Mouse (Mus musculus) liver, embryonic 12.5 days (tissue): ENCODE data around the gene Ndufv2. TPM values are rescaled to one million over a fixed set of nuclear protein-coding genes. Genes with fewer than 3 reads are reported as not detected.

ENCODE experiments used
- ATAC-seq: fragments of 200-750 bp; cut with Nextera tagmentation; 2 replicates; pipeline ENCODE4 v1.8.0; 2017; ENCODE audit warnings: moderate number of reproducible peaks, mild to moderate bottlenecking, moderate library complexity
- H3K27ac ChIP-seq: fragments of 300-500 bp; sonication (generic); 2 replicates; pipeline ENCODE4 v1.5.1; 2016; ENCODE audit warnings: mild to moderate bottlenecking
- H3K27me3 ChIP-seq: fragments of 300-500 bp; sonication (generic); replicated peaks from 2 replicates; pipeline ENCODE4 v1.6.1; 2016; ENCODE audit warnings: mild to moderate bottlenecking, moderate library complexity
- H3K36me3 ChIP-seq: fragments of 300-500 bp; sonication (generic); 2 replicates; pipeline ENCODE4 v1.6.1; 2016; ENCODE audit warnings: mild to moderate bottlenecking, moderate library complexity
- H3K4me1 ChIP-seq: fragments of 300-500 bp; sonication (generic); 2 replicates; pipeline ENCODE4 v1.6.1; 2016
- H3K4me2 ChIP-seq: fragments of 300-500 bp; sonication (generic); 2 replicates; pipeline ENCODE4 v1.6.1; 2016; ENCODE audit warnings: mild to moderate bottlenecking, moderate library complexity
- H3K4me3 ChIP-seq: fragments of 300-500 bp; sonication (generic); 2 replicates; pipeline ENCODE4 v1.5.1; 2016; ENCODE audit warnings: mild to moderate bottlenecking, moderate library complexity
- H3K9ac ChIP-seq: fragments of 300-500 bp; sonication (generic); 2 replicates; pipeline ENCODE4 v1.6.1; 2016; ENCODE audit warnings: mild to moderate bottlenecking, moderate library complexity
- H3K9me3 ChIP-seq: fragments of 300-500 bp; sonication (generic); replicated peaks from 2 replicates; pipeline ENCODE4 v1.6.1; 2016; ENCODE audit warnings: mild to moderate bottlenecking, moderate library complexity
- WGBS: fragments of 180-500 bp; shearing (Covaris S2); methylation state at CpG from one replicate; pipeline ENCODE4 v1.1.7; 2016; ENCODE audit not compliant: insufficient replicate concordance; 5-methylcytosine and 5-hydroxymethylcytosine counted together
- polyA plus RNA-seq: library from polyadenylated mRNA; unstranded; fragments of >200 nt; fragmentation: Nextera tagmentation; extraction: Ambion mirVana; gene quantifications from 2 replicates; pipeline ENCODE4 v1.2.1, GENCODE M21; 2016

Ndufv2 gene
- 234 and 239 TPM in 2 replicates for polyA plus RNA-seq

- WGBS = 2% methylated on average over 59 of the region's 67 CpGs
- Histone ChIP-seq H3K9me3 (no peaks in the 10 kb centered on the region), H3K27me3 (no peaks in the 10 kb centered on the region), H3K36me3 (peaks cover 8% of the 10 kb centered on the region; the same call in 1 of the 2 replicates), H3K4me1 (peaks cover 34% of the 10 kb centered on the region), H3K9ac (peak within 1 kb of the TSS; percentile 94), H3K27ac (peak within 1 kb of the TSS; percentile 92), H3K4me2 (peak within 1 kb of the TSS; percentile 90), H3K4me3 (peak within 1 kb of the TSS; percentile 87)
- ATAC-seq = peak; percentile 99
Measured at GRCm38 (mm10) chr17:66101380-66102330, at the start of gene Ndufv2. Gene Ndufv2 (minus strand): TSS chr17:66101559.

- no peak overlapping the region for H3K4me2 ChIP-seq
- no peaks in the 10 kb centered on the region for H3K27me3 ChIP-seq
- peaks cover 97% of the 10 kb centered on the region for H3K36me3 ChIP-seq
- H3K4me3 ChIP-seq = no peak overlapping the region
- no peak overlapping the region for H3K27ac ChIP-seq
- WGBS = 90% methylated on average over 4 of the region's 4 CpGs
- H3K9ac ChIP-seq = no peak overlapping the region
- peak; percentile 42 for ATAC-seq
- H3K9me3 ChIP-seq = no peaks in the 10 kb centered on the region
- H3K4me1 ChIP-seq = no peaks in the 10 kb centered on the region
Measured at GRCm38 (mm10) chr17:66131212-66131611, 29.9 kb upstream of the Ndufv2 start.

GRCm38 (mm10) chr17:66130371-66130770, 29.0 kb upstream of the Ndufv2 start:
- peaks cover 91% of the 10 kb centered on the region for H3K36me3 ChIP-seq

GRCm38 (mm10) chr17:66125211-66125610, 23.9 kb upstream of the Ndufv2 start:
- WGBS = 58% methylated on average over 5 of the region's 5 CpGs
- H3K9me3 ChIP-seq = no peaks in the 10 kb centered on the region
- H3K4me2 ChIP-seq = peak overlapping the region; percentile 75
- H3K27ac ChIP-seq = peak overlapping the region; percentile 61
- H3K36me3 ChIP-seq = peaks cover 45% of the 10 kb centered on the region
- no peaks in the 10 kb centered on the region for H3K27me3 ChIP-seq
- H3K4me1 ChIP-seq = peaks cover 33% of the 10 kb centered on the region
- no peak for ATAC-seq
- peak overlapping the region; percentile 82; the same call in 1 of the 2 replicates for H3K4me3 ChIP-seq
- H3K9ac ChIP-seq = peak overlapping the region; percentile 82; the same call in 1 of the 2 replicates

More at GRCm38 (mm10) chr17:66130371-66130770, 29.0 kb upstream of the Ndufv2 start:
- 86% methylated on average over 9 of the region's 9 CpGs for WGBS
- no peak overlapping the region for H3K27ac ChIP-seq
- no peaks in the 10 kb centered on the region for H3K27me3 ChIP-seq
- no peak overlapping the region for H3K4me3 ChIP-seq
- H3K9ac ChIP-seq = no peak overlapping the region
- H3K4me1 ChIP-seq = peaks cover 3% of the 10 kb centered on the region
- ATAC-seq = no peak
- no peak overlapping the region for H3K4me2 ChIP-seq
- no peaks in the 10 kb centered on the region for H3K9me3 ChIP-seq

- H3K27ac ChIP-seq = peak overlapping the region; percentile 93
- peak overlapping the region; percentile 82 for H3K9ac ChIP-seq
- H3K4me2 ChIP-seq = peak overlapping the region; percentile 75
- H3K4me3 ChIP-seq = peak overlapping the region; percentile 82
- no peaks in the 10 kb centered on the region for H3K27me3 ChIP-seq
- 1% methylated on average over 20 of the region's 20 CpGs for WGBS
- peaks cover 46% of the 10 kb centered on the region for H3K36me3 ChIP-seq
- ATAC-seq = peak; percentile 16; the same call in 1 of the 2 replicates
- no peaks in the 10 kb centered on the region for H3K9me3 ChIP-seq
- peaks cover 33% of the 10 kb centered on the region for H3K4me1 ChIP-seq
Measured at GRCm38 (mm10) chr17:66123816-66124610, 22.7 kb upstream of the Ndufv2 start.

- Histone ChIP-seq H3K36me3 (peaks cover 46% of the 10 kb centered on the region), H3K27ac (peak within 1 kb of the TSS; percentile 93), H3K9me3 (no peaks in the 10 kb centered on the region), H3K4me1 (peaks cover 33% of the 10 kb centered on the region), H3K9ac (peak within 1 kb of the TSS; percentile 82), H3K4me2 (peak within 1 kb of the TSS; percentile 75), H3K27me3 (no peaks in the 10 kb centered on the region), H3K4me3 (peak within 1 kb of the TSS; percentile 82)
- 5% methylated on average over 45 of the region's 45 CpGs for WGBS
- peak; percentile 86 for ATAC-seq
Measured at GRCm38 (mm10) chr17:66123066-66123815, 21.9 kb upstream of the Ndufv2 start, which contains the start of gene Ddx11. Gene Ddx11 (plus strand): TSS chr17:66123520.

GRCm38 (mm10) chr17:66120701-66121100, 19.3 kb upstream of the Ndufv2 start:
- H3K4me1 ChIP-seq = peaks cover 33% of the 10 kb centered on the region
- ATAC-seq = no peak
- H3K27me3 ChIP-seq = no peaks in the 10 kb centered on the region
- H3K4me2 ChIP-seq = no peak overlapping the region
- H3K4me3 ChIP-seq = no peak overlapping the region
- H3K9me3 ChIP-seq = no peaks in the 10 kb centered on the region
- no peak overlapping the region for H3K27ac ChIP-seq
- H3K36me3 ChIP-seq = peaks cover 49% of the 10 kb centered on the region
- no peak overlapping the region for H3K9ac ChIP-seq
- 57% methylated on average over 1 of the region's 1 CpGs for WGBS

GRCm38 (mm10) chr17:66118991-66119390, 17.6 kb upstream of the Ndufv2 start:
- no peak overlapping the region for H3K4me2 ChIP-seq
- H3K4me1 ChIP-seq = peaks cover 17% of the 10 kb centered on the region
- H3K27me3 ChIP-seq = no peaks in the 10 kb centered on the region
- no peak for ATAC-seq
- H3K36me3 ChIP-seq = peaks cover 66% of the 10 kb centered on the region
- H3K4me3 ChIP-seq = no peak overlapping the region
- H3K9me3 ChIP-seq = no peaks in the 10 kb centered on the region
- no peak overlapping the region for H3K9ac ChIP-seq
- WGBS = 85% methylated on average over 8 of the region's 8 CpGs
- H3K27ac ChIP-seq = no peak overlapping the region

- Histone ChIP-seq H3K27me3 (no peaks in the 10 kb centered on the region), H3K36me3 (peaks cover 37% of the 10 kb centered on the region), H3K27ac (peak overlapping the region; percentile 89), H3K9me3 (no peaks in the 10 kb centered on the region), H3K4me1 (peaks cover 36% of the 10 kb centered on the region), H3K4me2 (peak overlapping the region; percentile 75), H3K4me3 (peak overlapping the region; percentile 91), H3K9ac (peak overlapping the region; percentile 83)
- 28% methylated on average over 4 of the region's 4 CpGs for WGBS
- ATAC-seq = no peak
Measured at GRCm38 (mm10) chr17:66112166-66112565, 10.8 kb upstream of the Ndufv2 start.

GRCm38 (mm10) chr17:66111402-66111959, 10.1 kb upstream of the Ndufv2 start, which contains the start of gene Washc1:
Gene Washc1 (plus strand): TSS chr17:66111545.
- WGBS = under 1% methylated on average over 41 of the region's 41 CpGs
- H3K27ac ChIP-seq = peak within 1 kb of the TSS; percentile 89
- peaks cover 30% of the 10 kb centered on the region for H3K36me3 ChIP-seq
- H3K4me1 ChIP-seq = peaks cover 36% of the 10 kb centered on the region
- ATAC-seq = peak; percentile 98
- H3K27me3 ChIP-seq = no peaks in the 10 kb centered on the region
- H3K4me3 ChIP-seq = peak within 1 kb of the TSS; percentile 91
- no peaks in the 10 kb centered on the region for H3K9me3 ChIP-seq
- peak within 1 kb of the TSS; percentile 83 for H3K9ac ChIP-seq
- H3K4me2 ChIP-seq = peak within 1 kb of the TSS; percentile 75

GRCm38 (mm10) chr17:66110746-66111145, 9.4 kb upstream of the Ndufv2 start:
- peaks cover 36% of the 10 kb centered on the region for H3K4me1 ChIP-seq
- WGBS = 25% methylated on average over 6 of the region's 6 CpGs
- ATAC-seq = no peak
- H3K4me3 ChIP-seq = peak overlapping the region; percentile 91
- peak overlapping the region; percentile 75 for H3K4me2 ChIP-seq
- peak overlapping the region; percentile 83 for H3K9ac ChIP-seq
- peak overlapping the region; percentile 89 for H3K27ac ChIP-seq
- H3K36me3 ChIP-seq = peaks cover 23% of the 10 kb centered on the region
- H3K27me3 ChIP-seq = no peaks in the 10 kb centered on the region
- no peaks in the 10 kb centered on the region for H3K9me3 ChIP-seq
